Mouse (Mus musculus): ENCODE measurements around the gene Abcc3. TPM values are rescaled to one million over a fixed set of nuclear protein-coding genes. Genes with fewer than 3 reads are reported as not detected.

Gene Abcc3
- polyA plus RNA-seq, 1 experiment from 2014 or later: 0.59 TPM

- WGBS: 63% methylated on average over 5 of the region's 5 CpGs
- H3K36me3 ChIP-seq: no peaks in the 10 kb centered on the region
- no peaks in the 10 kb centered on the region for H3K9me3 ChIP-seq (replicated peaks)
- H3K4me1 ChIP-seq (replicated peaks): peaks cover 26% of the 10 kb centered on the region
- H3K4me3 ChIP-seq: no peak overlapping the region
- ATAC-seq (ENCODE audit: insufficient number of reproducible peaks, low FRiP score): no peak
- no peak overlapping the region for H3K4me2 ChIP-seq
- H3K9ac ChIP-seq: no peak overlapping the region
- H3K27ac ChIP-seq (ENCODE audit: poor library complexity, severe bottlenecking): no peak overlapping the region
- no peaks in the 10 kb centered on the region for H3K27me3 ChIP-seq (replicated peaks)
Measured at GRCm38 (mm10) chr11:94324618-94325017, 68.2 kb downstream of the Abcc3 start.

GRCm38 (mm10) chr11:94323271-94323925, 69.4 kb downstream of the Abcc3 start:
- no peak for ATAC-seq (ENCODE audit: insufficient number of reproducible peaks, low FRiP score)
- Histone ChIP-seq H3K9ac (no peak overlapping the region), H3K4me2 (no peak overlapping the region), H3K9me3 (replicated peaks) (no peaks in the 10 kb centered on the region), H3K27me3 (replicated peaks) (no peaks in the 10 kb centered on the region), H3K4me1 (replicated peaks) (peaks cover 31% of the 10 kb centered on the region), H3K4me3 (no peak overlapping the region), H3K36me3 (peaks cover 8% of the 10 kb centered on the region; the same call in 1 of the 2 replicates), H3K27ac (ENCODE audit: poor library complexity, severe bottlenecking) (no peak overlapping the region)
- 84% methylated on average over 5 of the region's 5 CpGs for WGBS

DNA sequence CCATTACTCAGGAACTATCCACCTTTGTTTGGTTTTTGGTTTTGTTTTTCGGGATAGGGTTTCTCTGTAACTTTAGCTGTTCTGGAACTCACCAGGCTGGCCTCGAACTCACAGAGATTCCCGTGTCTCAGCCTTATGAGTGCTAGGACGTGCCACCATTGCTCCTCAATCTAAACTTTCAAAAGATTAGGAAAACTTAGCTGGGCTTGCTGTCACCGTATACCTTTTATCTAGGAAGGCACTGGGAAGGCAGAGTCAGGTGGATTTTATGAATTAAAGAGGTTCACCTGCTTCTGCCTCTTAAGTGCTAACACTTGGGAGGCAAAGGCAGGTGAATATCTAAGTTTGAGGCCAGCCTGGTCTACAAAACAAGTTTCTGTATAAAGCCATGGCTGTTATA, 70.2 kb downstream of the Abcc3 start:
- peak overlapping the region; percentile 79 for H3K4me3 ChIP-seq
- no peak for ATAC-seq (ENCODE audit: insufficient number of reproducible peaks, low FRiP score)
- H3K27ac ChIP-seq (ENCODE audit: poor library complexity, severe bottlenecking): peak overlapping the region; percentile 97
- H3K27me3 ChIP-seq (replicated peaks): no peaks in the 10 kb centered on the region
- H3K9ac ChIP-seq: peak overlapping the region; percentile 98; the same call in 1 of the 2 replicates
- 34% methylated on average over 5 of the region's 5 CpGs for WGBS
- no peaks in the 10 kb centered on the region for H3K9me3 ChIP-seq (replicated peaks)
- H3K4me2 ChIP-seq: peak overlapping the region; percentile 80
- H3K4me1 ChIP-seq (replicated peaks): peaks cover 36% of the 10 kb centered on the region
- peaks cover 8% of the 10 kb centered on the region; the same call in 1 of the 2 replicates for H3K36me3 ChIP-seq

DNA sequence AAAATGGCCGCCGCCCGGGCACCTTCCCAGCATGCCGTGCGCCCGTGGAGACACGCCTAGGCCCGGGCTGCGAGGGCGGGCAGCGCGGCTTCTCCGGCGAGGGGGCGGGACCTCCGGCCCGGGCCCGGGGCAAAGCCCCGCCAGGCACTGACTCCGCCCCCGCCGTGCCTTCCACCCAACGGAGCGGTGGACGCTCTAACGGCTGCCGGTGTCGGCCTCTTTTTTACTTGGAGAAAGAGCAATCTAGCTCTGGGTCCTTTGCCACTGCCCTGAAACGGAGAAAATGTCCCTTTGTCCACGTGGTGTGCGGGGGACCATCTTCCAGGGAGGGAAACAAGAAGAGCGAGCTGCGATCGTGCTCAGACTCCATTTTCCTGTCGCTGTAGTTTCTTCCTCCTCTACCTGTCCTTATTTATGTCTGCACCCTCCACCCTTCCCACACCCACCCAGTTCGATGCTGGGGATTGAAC, 70.8 kb downstream of the Abcc3 start, which contains the start of gene Luc7l3:
TSS of gene Luc7l3 (minus strand) at position 58 of the 470 bp plus-strand sequence.
- no peaks in the 10 kb centered on the region for H3K9me3 ChIP-seq (replicated peaks)
- ATAC-seq (ENCODE audit: insufficient number of reproducible peaks, low FRiP score): peak; percentile 98
- H3K4me2 ChIP-seq: peak within 1 kb of the TSS; percentile 80
- H3K27me3 ChIP-seq (replicated peaks): no peaks in the 10 kb centered on the region
- peaks cover 40% of the 10 kb centered on the region for H3K4me1 ChIP-seq (replicated peaks)
- H3K27ac ChIP-seq (ENCODE audit: poor library complexity, severe bottlenecking): peak within 1 kb of the TSS; percentile 97
- H3K36me3 ChIP-seq: peaks cover 8% of the 10 kb centered on the region; the same call in 1 of the 2 replicates
- 0% methylated on average over 36 of the region's 36 CpGs for WGBS
- H3K4me3 ChIP-seq: peak within 1 kb of the TSS; percentile 79
- H3K9ac ChIP-seq: peak within 1 kb of the TSS; percentile 98

- Histone ChIP-seq H3K9ac (peak overlapping the region; percentile 98), H3K36me3 (peaks cover 8% of the 10 kb centered on the region; the same call in 1 of the 2 replicates), H3K27ac (ENCODE audit: poor library complexity, severe bottlenecking) (peak overlapping the region; percentile 97), H3K9me3 (replicated peaks) (no peaks in the 10 kb centered on the region), H3K4me2 (peak overlapping the region; percentile 80), H3K27me3 (replicated peaks) (no peaks in the 10 kb centered on the region), H3K4me3 (peak overlapping the region; percentile 79), H3K4me1 (replicated peaks) (peaks cover 44% of the 10 kb centered on the region)
- under 1% methylated on average over 67 of the region's 67 CpGs for WGBS
- peak; percentile 79 for ATAC-seq (ENCODE audit: insufficient number of reproducible peaks, low FRiP score)
Measured at GRCm38 (mm10) chr11:94320969-94321930, 71.5 kb downstream of the Abcc3 start.

DNA sequence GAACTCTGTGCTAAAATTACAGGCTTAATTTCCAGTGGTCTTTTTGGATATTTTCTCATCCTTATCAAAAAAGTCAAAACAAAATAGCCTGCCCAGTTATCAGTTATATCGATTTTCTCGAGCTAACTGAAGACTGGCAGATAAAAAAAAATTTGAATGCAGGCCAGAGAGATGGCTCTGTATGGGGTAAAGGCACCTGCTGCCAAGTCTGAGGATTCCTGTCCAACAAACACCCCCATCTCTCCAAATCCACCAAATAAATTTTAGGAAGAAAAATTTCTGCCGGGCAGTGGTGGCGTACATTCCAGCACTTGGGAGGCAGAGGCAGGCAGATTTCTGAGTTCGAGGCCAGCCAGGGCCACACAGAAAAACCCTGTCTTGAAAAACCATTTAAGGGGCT, 74.7 kb downstream of the Abcc3 start:
- H3K36me3 ChIP-seq: peaks cover 12% of the 10 kb centered on the region; the same call in 1 of the 2 replicates
- H3K27me3 ChIP-seq (replicated peaks): no peaks in the 10 kb centered on the region
- H3K4me1 ChIP-seq (replicated peaks): peaks cover 68% of the 10 kb centered on the region
- 72% methylated on average over 5 of the region's 5 CpGs for WGBS
- no peaks in the 10 kb centered on the region for H3K9me3 ChIP-seq (replicated peaks)
- H3K27ac ChIP-seq (ENCODE audit: poor library complexity, severe bottlenecking): no peak overlapping the region
- H3K4me2 ChIP-seq: no peak overlapping the region
- no peak for ATAC-seq (ENCODE audit: insufficient number of reproducible peaks, low FRiP score)
- no peak overlapping the region for H3K4me3 ChIP-seq
- no peak overlapping the region for H3K9ac ChIP-seq

DNA sequence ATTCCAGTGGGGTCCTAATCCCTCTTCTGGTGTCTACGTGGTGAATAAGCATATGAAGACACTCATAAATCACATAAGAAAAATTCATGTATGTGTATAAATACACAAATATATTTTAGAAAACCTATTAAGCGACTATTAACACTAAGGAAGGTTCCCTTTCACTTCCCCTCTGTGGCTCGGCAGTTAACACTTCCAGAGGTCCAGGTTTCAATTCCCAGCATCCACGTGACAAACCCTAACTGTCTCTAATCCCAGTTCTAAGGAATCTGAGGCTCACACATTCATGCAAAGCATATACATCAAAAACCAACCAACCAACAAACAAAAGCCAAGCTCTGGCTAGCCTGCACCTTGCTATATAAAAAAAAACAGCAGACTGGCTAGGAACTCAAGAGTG, 75.3 kb downstream of the Abcc3 start:
- no peaks in the 10 kb centered on the region for H3K27me3 ChIP-seq (replicated peaks)
- WGBS: 67% methylated on average over 4 of the region's 4 CpGs
- peaks cover 12% of the 10 kb centered on the region; the same call in 1 of the 2 replicates for H3K36me3 ChIP-seq
- peaks cover 67% of the 10 kb centered on the region for H3K4me1 ChIP-seq (replicated peaks)
- H3K9me3 ChIP-seq (replicated peaks): no peaks in the 10 kb centered on the region
- H3K4me3 ChIP-seq: no peak overlapping the region
- H3K4me2 ChIP-seq: no peak overlapping the region
- no peak for ATAC-seq (ENCODE audit: insufficient number of reproducible peaks, low FRiP score)
- no peak overlapping the region for H3K27ac ChIP-seq (ENCODE audit: poor library complexity, severe bottlenecking)
- no peak overlapping the region for H3K9ac ChIP-seq

DNA sequence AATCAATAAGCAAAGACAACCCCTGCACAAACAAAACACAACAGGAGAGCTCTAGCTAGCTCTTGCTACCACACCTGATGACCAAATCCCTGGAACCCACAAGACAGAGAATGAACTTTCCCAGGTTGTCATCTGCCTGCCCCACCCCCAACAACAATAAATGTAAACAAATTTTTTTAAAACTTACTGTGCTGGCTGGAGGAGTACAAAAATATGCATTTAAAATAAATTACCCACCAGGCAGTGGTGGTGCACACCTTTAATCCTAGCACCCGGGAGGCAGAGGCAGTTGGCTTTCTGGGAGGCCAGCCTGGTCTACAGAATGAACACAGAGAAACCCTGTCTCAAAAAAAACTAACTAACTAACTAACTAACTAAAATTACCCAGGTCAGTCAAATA, 75.8 kb downstream of the Abcc3 start:
- Histone ChIP-seq H3K27ac (ENCODE audit: poor library complexity, severe bottlenecking) (no peak overlapping the region), H3K36me3 (peaks cover 12% of the 10 kb centered on the region; the same call in 1 of the 2 replicates), H3K9ac (no peak overlapping the region), H3K4me1 (replicated peaks) (peaks cover 63% of the 10 kb centered on the region), H3K27me3 (replicated peaks) (no peaks in the 10 kb centered on the region), H3K9me3 (replicated peaks) (no peaks in the 10 kb centered on the region), H3K4me2 (peak overlapping the region; percentile 16; the same call in 1 of the 2 replicates), H3K4me3 (no peak overlapping the region)
- ATAC-seq (ENCODE audit: insufficient number of reproducible peaks, low FRiP score): no peak
- 85% methylated on average over 1 of the region's 1 CpGs for WGBS

DNA sequence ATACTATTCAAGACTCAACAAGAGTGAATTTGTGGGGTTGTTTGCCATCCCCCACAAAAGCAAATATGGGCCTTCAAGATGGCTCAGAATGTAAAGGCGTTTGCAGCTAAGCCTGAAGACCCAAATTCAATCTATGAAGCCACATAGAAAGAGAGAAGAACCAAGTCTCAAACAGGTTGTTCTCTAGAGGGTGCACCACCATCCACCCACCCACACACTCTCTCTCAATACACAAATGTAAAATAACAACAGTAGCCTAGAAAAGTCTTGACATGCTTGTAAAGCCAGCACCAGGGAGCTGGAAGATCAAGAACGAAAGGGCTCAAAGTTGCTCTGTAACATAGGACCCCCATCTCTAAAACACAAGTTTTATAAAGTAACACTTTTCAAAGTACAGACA, 76.3 kb downstream of the Abcc3 start:
- Histone ChIP-seq H3K27me3 (replicated peaks) (no peaks in the 10 kb centered on the region), H3K27ac (ENCODE audit: poor library complexity, severe bottlenecking) (no peak overlapping the region), H3K4me1 (replicated peaks) (peaks cover 65% of the 10 kb centered on the region), H3K4me2 (no peak overlapping the region), H3K9ac (no peak overlapping the region), H3K4me3 (no peak overlapping the region), H3K9me3 (replicated peaks) (no peaks in the 10 kb centered on the region), H3K36me3 (peaks cover 12% of the 10 kb centered on the region; the same call in 1 of the 2 replicates)
- 80% methylated on average over 2 of the region's 2 CpGs for WGBS
- no peak for ATAC-seq (ENCODE audit: insufficient number of reproducible peaks, low FRiP score)

GRCm38 (mm10) chr11:94315308-94315707, 77.5 kb downstream of the Abcc3 start:
- Histone ChIP-seq H3K27me3 (replicated peaks) (no peaks in the 10 kb centered on the region), H3K9me3 (replicated peaks) (no peaks in the 10 kb centered on the region), H3K9ac (no peak overlapping the region), H3K4me3 (no peak overlapping the region), H3K4me2 (peak overlapping the region; percentile 28), H3K4me1 (replicated peaks) (peaks cover 64% of the 10 kb centered on the region), H3K27ac (ENCODE audit: poor library complexity, severe bottlenecking) (peak overlapping the region; percentile 27; the same call in 1 of the 2 replicates), H3K36me3 (peaks cover 15% of the 10 kb centered on the region)
- WGBS: 26% methylated on average over 1 of the region's 1 CpGs
- 0 out of 2 replicates have a peak, but pooled peaks have one; percentile 22 for ATAC-seq (ENCODE audit: insufficient number of reproducible peaks, low FRiP score)

Data from heart, embryonic 12.5 days (tissue).